Mouse (Mus musculus) cerebral cortex, adult 2 months (tissue): ENCODE results near the gene Mrpl30.

Source experiments
- whole genome bisulfite sequencing: fragments of 180-500 bp; shearing (Covaris S2); methylation state at CpG from one replicate; pipeline ENCODE4 v1.1.7; 2018; 5-methylcytosine and 5-hydroxymethylcytosine counted together

Gene Mrpl30

GRCm38 (mm10) chr1:37903178-37903577, 12.9 kb downstream of the Mrpl30 start:
- 35% methylated on average over 6 of the region's 6 CpGs for WGBS

- WGBS, result 92% methylated on average over 2 of the region's 2 CpGs
Observed at GRCm38 (mm10) chr1:37912751-37913150, 22.5 kb downstream of the Mrpl30 start.

- WGBS, result 63% methylated on average over 5 of the region's 5 CpGs
Observed at GRCm38 (mm10) chr1:37916393-37916792, 26.1 kb downstream of the Mrpl30 start, which contains the start of gene Lyg2. TSS of gene Lyg2 (minus strand) at chr1:37916493.

GRCm38 (mm10) chr1:37917666-37918065, 27.4 kb downstream of the Mrpl30 start:
- WGBS, result 67% methylated on average over 13 of the region's 13 CpGs

- 66% methylated on average over 6 of the region's 6 CpGs for WGBS
Observed at GRCm38 (mm10) chr1:37918096-37918495, 27.8 kb downstream of the Mrpl30 start.

GRCm38 (mm10) chr1:37922536-37922935, 32.3 kb downstream of the Mrpl30 start:
- WGBS, result 44% methylated on average over 8 of the region's 8 CpGs

GRCm38 (mm10) chr1:37925971-37926370, 35.7 kb downstream of the Mrpl30 start:
- WGBS, result 82% methylated on average over 8 of the region's 8 CpGs

- WGBS, result 22% methylated on average over 3 of the region's 3 CpGs
Observed at GRCm38 (mm10) chr1:37931806-37932205, 41.5 kb downstream of the Mrpl30 start.
